Mouse (Mus musculus): ENCODE measurements around the gene Gad1.

GRCm38 (mm10) chr2:70622244-70622643 is 69.4 kb downstream of the Gad1 start:
- TF ChIP-seq EP300 (IDR thresholded peaks at IDR 0.05; ENCODE audit: low read depth) (no peak), CTCF (IDR thresholded peaks at IDR 0.05; ENCODE audit: low read depth) (no peak)

All from liver, embryonic 14.5 days (tissue).